Mouse (Mus musculus): ENCODE data around the gene Erg. TPM values are rescaled to one million over a fixed set of nuclear protein-coding genes. Genes with fewer than 3 reads are reported as not detected.

Gene Erg
- polyA plus RNA-seq, 1 experiment from 2014 or later, result 0.75 TPM

GRCm38 (mm10) chr16:95611982-95612746 is 25.8 kb upstream of the Erg start:
- Histone ChIP-seq H3K9ac (ENCODE audit: low read length) (no peak overlapping the region), H3K4me3 (ENCODE audit: low read depth, low read length) (no peak overlapping the region), H3K27ac (ENCODE audit: low read depth, low read length) (no peak overlapping the region), H3K9me3 (replicated peaks; ENCODE audit: control insufficient read depth, low read length) (no peaks in the 10 kb centered on the region), H3K4me1 (ENCODE audit: control insufficient read depth, insufficient read depth, low read length) (no peaks in the 10 kb centered on the region), H3K4me2 (ENCODE audit: low read length) (no peak overlapping the region), H3K36me3 (ENCODE audit: control insufficient read depth, insufficient read depth, low read length) (no peaks in the 10 kb centered on the region), H3K27me3 (replicated peaks; ENCODE audit: control insufficient read depth, insufficient read depth, low read length) (no peaks in the 10 kb centered on the region)
- WGBS, result 93% methylated on average over 20 of the region's 20 CpGs
- no peak for ATAC-seq
- no peak for DNase-seq (ENCODE audit: low spot score)

- Histone ChIP-seq H3K9me3 (replicated peaks; ENCODE audit: control insufficient read depth, low read length) (no peaks in the 10 kb centered on the region), H3K36me3 (ENCODE audit: control insufficient read depth, insufficient read depth, low read length) (no peaks in the 10 kb centered on the region), H3K9ac (ENCODE audit: low read length) (no peak overlapping the region), H3K4me3 (ENCODE audit: low read depth, low read length) (no peak overlapping the region), H3K27me3 (replicated peaks; ENCODE audit: control insufficient read depth, insufficient read depth, low read length) (no peaks in the 10 kb centered on the region), H3K4me2 (ENCODE audit: low read length) (no peak overlapping the region), H3K4me1 (ENCODE audit: control insufficient read depth, insufficient read depth, low read length) (no peaks in the 10 kb centered on the region), H3K27ac (ENCODE audit: low read depth, low read length) (no peak overlapping the region)
- DNase-seq (ENCODE audit: low spot score) (no peak), ATAC-seq (no peak)
- 82% methylated on average over 7 of the region's 7 CpGs for WGBS
These were observed 22.2 kb upstream of the Erg start for GRCm38 (mm10) chr16:95608624-95609023.

GRCm38 (mm10) chr16:95605304-95605703 is 18.9 kb upstream of the Erg start:
- Histone ChIP-seq H3K4me3 (ENCODE audit: low read depth, low read length) (no peak overlapping the region), H3K27ac (ENCODE audit: low read depth, low read length) (no peak overlapping the region), H3K4me2 (ENCODE audit: low read length) (no peak overlapping the region), H3K36me3 (ENCODE audit: control insufficient read depth, insufficient read depth, low read length) (no peaks in the 10 kb centered on the region), H3K4me1 (ENCODE audit: control insufficient read depth, insufficient read depth, low read length) (peaks cover 3% of the 10 kb centered on the region; the same call in 1 of the 2 replicates), H3K9ac (ENCODE audit: low read length) (no peak overlapping the region), H3K9me3 (replicated peaks; ENCODE audit: control insufficient read depth, low read length) (no peaks in the 10 kb centered on the region), H3K27me3 (replicated peaks; ENCODE audit: control insufficient read depth, insufficient read depth, low read length) (no peaks in the 10 kb centered on the region)
- 29% methylated on average over 7 of the region's 7 CpGs for WGBS
- DNase-seq (ENCODE audit: low spot score) (peak; percentile 58), ATAC-seq (no peak)

- WGBS, result 32% methylated on average over 5 of the region's 5 CpGs
- H3K4me2 ChIP-seq (ENCODE audit: low read length), result no peak overlapping the region
- H3K27me3 ChIP-seq (replicated peaks; ENCODE audit: control insufficient read depth, insufficient read depth, low read length), result no peaks in the 10 kb centered on the region
- H3K9ac ChIP-seq (ENCODE audit: low read length), result no peak overlapping the region
- H3K27ac ChIP-seq (ENCODE audit: low read depth, low read length), result no peak overlapping the region
- H3K4me1 ChIP-seq (ENCODE audit: control insufficient read depth, insufficient read depth, low read length), result peaks cover 3% of the 10 kb centered on the region; the same call in 1 of the 2 replicates
- no peaks in the 10 kb centered on the region for H3K36me3 ChIP-seq (ENCODE audit: control insufficient read depth, insufficient read depth, low read length)
- H3K4me3 ChIP-seq (ENCODE audit: low read depth, low read length), result no peak overlapping the region
- H3K9me3 ChIP-seq (replicated peaks; ENCODE audit: control insufficient read depth, low read length), result no peaks in the 10 kb centered on the region
- DNase-seq (ENCODE audit: low spot score) (no peak), ATAC-seq (no peak)
These were observed 16.1 kb upstream of the Erg start for GRCm38 (mm10) chr16:95602504-95602903.

- Histone ChIP-seq H3K4me1 (ENCODE audit: control insufficient read depth, insufficient read depth, low read length) (peaks cover 3% of the 10 kb centered on the region; the same call in 1 of the 2 replicates), H3K27me3 (replicated peaks; ENCODE audit: control insufficient read depth, insufficient read depth, low read length) (no peaks in the 10 kb centered on the region), H3K27ac (ENCODE audit: low read depth, low read length) (no peak overlapping the region), H3K36me3 (ENCODE audit: control insufficient read depth, insufficient read depth, low read length) (no peaks in the 10 kb centered on the region), H3K4me3 (ENCODE audit: low read depth, low read length) (no peak overlapping the region), H3K4me2 (ENCODE audit: low read length) (no peak overlapping the region), H3K9me3 (replicated peaks; ENCODE audit: control insufficient read depth, low read length) (no peaks in the 10 kb centered on the region), H3K9ac (ENCODE audit: low read length) (no peak overlapping the region)
- 18% methylated on average over 4 of the region's 4 CpGs for WGBS
- ATAC-seq, result no peak
- DNase-seq (ENCODE audit: low spot score), result peak; percentile 27
These were observed 15.4 kb upstream of the Erg start for GRCm38 (mm10) chr16:95601807-95602206.

GRCm38 (mm10) chr16:95601219-95601580 is 14.8 kb upstream of the Erg start:
- H3K4me3 ChIP-seq (ENCODE audit: low read depth, low read length), result no peak overlapping the region
- H3K9ac ChIP-seq (ENCODE audit: low read length), result no peak overlapping the region
- no peaks in the 10 kb centered on the region for H3K9me3 ChIP-seq (replicated peaks; ENCODE audit: control insufficient read depth, low read length)
- ATAC-seq, result no peak
- no peaks in the 10 kb centered on the region for H3K36me3 ChIP-seq (ENCODE audit: control insufficient read depth, insufficient read depth, low read length)
- no peak for DNase-seq (ENCODE audit: low spot score)
- 74% methylated on average over 4 of the region's 4 CpGs for WGBS
- H3K27me3 ChIP-seq (replicated peaks; ENCODE audit: control insufficient read depth, insufficient read depth, low read length), result no peaks in the 10 kb centered on the region
- no peak overlapping the region for H3K4me2 ChIP-seq (ENCODE audit: low read length)
- peaks cover 3% of the 10 kb centered on the region; the same call in 1 of the 2 replicates for H3K4me1 ChIP-seq (ENCODE audit: control insufficient read depth, insufficient read depth, low read length)
- no peak overlapping the region for H3K27ac ChIP-seq (ENCODE audit: low read depth, low read length)

- Histone ChIP-seq H3K4me2 (ENCODE audit: low read length) (no peak overlapping the region), H3K27me3 (replicated peaks; ENCODE audit: control insufficient read depth, insufficient read depth, low read length) (no peaks in the 10 kb centered on the region), H3K9ac (ENCODE audit: low read length) (no peak overlapping the region), H3K27ac (ENCODE audit: low read depth, low read length) (0 out of 2 replicates have a peak overlapping the region, but pooled peaks have one; percentile 14), H3K4me3 (ENCODE audit: low read depth, low read length) (no peak overlapping the region), H3K9me3 (replicated peaks; ENCODE audit: control insufficient read depth, low read length) (no peaks in the 10 kb centered on the region), H3K36me3 (ENCODE audit: control insufficient read depth, insufficient read depth, low read length) (no peaks in the 10 kb centered on the region), H3K4me1 (ENCODE audit: control insufficient read depth, insufficient read depth, low read length) (peaks cover 3% of the 10 kb centered on the region; the same call in 1 of the 2 replicates)
- peak; percentile 27; the same call in 1 of the 2 replicates for ATAC-seq
- WGBS, result 59% methylated on average over 19 of the region's 19 CpGs
- DNase-seq (ENCODE audit: low spot score), result peak; percentile 52
These were observed 14.3 kb upstream of the Erg start for GRCm38 (mm10) chr16:95600572-95601218.

GRCm38 (mm10) chr16:95598930-95599329 is 12.5 kb upstream of the Erg start:
- Histone ChIP-seq H3K27me3 (replicated peaks; ENCODE audit: control insufficient read depth, insufficient read depth, low read length) (no peaks in the 10 kb centered on the region), H3K36me3 (ENCODE audit: control insufficient read depth, insufficient read depth, low read length) (no peaks in the 10 kb centered on the region), H3K27ac (ENCODE audit: low read depth, low read length) (no peak overlapping the region), H3K4me2 (ENCODE audit: low read length) (no peak overlapping the region), H3K9me3 (replicated peaks; ENCODE audit: control insufficient read depth, low read length) (no peaks in the 10 kb centered on the region), H3K9ac (ENCODE audit: low read length) (no peak overlapping the region), H3K4me3 (ENCODE audit: low read depth, low read length) (no peak overlapping the region), H3K4me1 (ENCODE audit: control insufficient read depth, insufficient read depth, low read length) (peaks cover 3% of the 10 kb centered on the region; the same call in 1 of the 2 replicates)
- DNase-seq (ENCODE audit: low spot score) (no peak), ATAC-seq (no peak)
- WGBS, result 92% methylated on average over 4 of the region's 4 CpGs

- ATAC-seq (peak; percentile 83), DNase-seq (ENCODE audit: low spot score) (peak; percentile 74)
- peaks cover 3% of the 10 kb centered on the region; the same call in 1 of the 2 replicates for H3K4me1 ChIP-seq (ENCODE audit: control insufficient read depth, insufficient read depth, low read length)
- no peak overlapping the region for H3K27ac ChIP-seq (ENCODE audit: low read depth, low read length)
- no peaks in the 10 kb centered on the region for H3K36me3 ChIP-seq (ENCODE audit: control insufficient read depth, insufficient read depth, low read length)
- 40% methylated on average over 7 of the region's 7 CpGs for WGBS
- no peaks in the 10 kb centered on the region for H3K9me3 ChIP-seq (replicated peaks; ENCODE audit: control insufficient read depth, low read length)
- H3K4me2 ChIP-seq (ENCODE audit: low read length), result no peak overlapping the region
- no peaks in the 10 kb centered on the region for H3K27me3 ChIP-seq (replicated peaks; ENCODE audit: control insufficient read depth, insufficient read depth, low read length)
- no peak overlapping the region for H3K4me3 ChIP-seq (ENCODE audit: low read depth, low read length)
- H3K9ac ChIP-seq (ENCODE audit: low read length), result no peak overlapping the region
These were observed 11.2 kb upstream of the Erg start for GRCm38 (mm10) chr16:95597578-95597951.

Measured in forebrain, embryonic 14.5 days (tissue).